Mouse (Mus musculus): ENCODE results near the gene Mrpl44.
A peak's percentile ranks its signal among the peaks of the same experiment; 100 is the strongest.

Gene Mrpl44

DNA sequence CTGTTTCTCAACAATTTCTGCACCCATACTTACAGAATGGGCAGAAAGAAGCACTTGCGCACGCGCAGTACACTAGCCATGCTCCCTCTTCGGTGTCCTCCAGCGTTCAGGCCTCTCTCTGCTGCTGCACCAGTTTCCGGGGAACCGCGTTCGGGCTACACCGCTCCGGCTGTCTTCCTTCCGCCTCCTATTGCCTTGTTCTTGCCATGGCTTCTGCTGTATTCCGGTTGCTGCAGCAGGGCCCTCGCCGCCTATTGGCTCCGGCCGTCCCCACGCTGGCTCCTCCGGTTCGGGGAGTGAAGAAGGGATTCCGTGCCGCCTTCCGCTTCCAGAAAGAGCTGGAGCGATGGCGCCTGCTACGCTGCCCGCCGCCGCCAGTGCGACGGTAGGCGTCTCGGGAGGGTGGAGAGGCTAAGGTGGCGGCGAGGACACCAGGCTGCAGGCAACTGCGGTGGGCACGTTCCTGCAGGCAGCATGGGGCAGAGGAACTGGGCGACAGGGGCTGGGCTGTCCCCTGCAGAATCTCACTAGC is at the start of gene Mrpl44, which contains the start of gene Wdfy1:
TSS of gene Mrpl44 (plus strand) at position 92 of the 532 bp plus-strand sequence.
TSS of gene Wdfy1 (minus strand) at position 217 of the 532 bp plus-strand sequence.
- DNase-seq: peak; percentile 95

DNA sequence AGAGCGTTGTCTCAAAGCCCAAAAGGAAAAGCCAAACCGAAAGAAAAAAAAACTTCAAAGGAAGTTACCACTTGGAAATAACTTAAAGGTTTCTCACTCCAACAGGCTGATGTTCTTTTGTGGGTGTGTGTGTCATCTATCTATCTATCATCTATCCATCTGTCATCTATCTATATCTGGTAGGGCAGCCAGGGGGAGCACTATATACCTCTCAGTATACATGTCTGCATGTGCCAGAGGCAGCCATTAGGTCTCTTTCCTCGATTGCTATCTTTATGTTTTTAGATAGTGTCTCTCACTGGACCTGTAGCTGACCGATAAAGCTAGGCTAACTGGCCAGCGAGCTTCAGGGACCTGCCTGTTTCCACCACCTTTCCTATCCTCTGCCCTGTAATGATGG is 41.0 kb upstream of the Mrpl44 start:
- DNase-seq: no peak

DNA sequence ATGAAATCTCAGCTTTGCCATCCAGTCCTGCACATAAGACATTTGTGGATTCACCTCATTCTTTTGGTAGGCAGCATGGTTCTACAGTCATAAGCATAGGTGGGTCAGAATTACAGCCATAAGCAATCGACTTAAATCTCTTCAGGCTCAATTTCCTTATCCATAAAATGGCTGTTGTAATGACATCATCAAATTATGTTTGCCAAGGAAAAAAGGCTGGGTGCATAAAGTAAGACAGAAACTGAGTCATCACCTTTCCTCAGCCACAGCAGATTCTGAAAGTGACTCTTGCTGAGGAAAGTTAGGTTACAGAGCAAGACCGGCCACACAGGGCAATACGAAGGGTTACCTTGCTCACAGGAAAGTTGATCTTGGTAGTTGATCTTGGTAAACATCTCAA is 39.4 kb upstream of the Mrpl44 start:
- DNase-seq: no peak

DNA sequence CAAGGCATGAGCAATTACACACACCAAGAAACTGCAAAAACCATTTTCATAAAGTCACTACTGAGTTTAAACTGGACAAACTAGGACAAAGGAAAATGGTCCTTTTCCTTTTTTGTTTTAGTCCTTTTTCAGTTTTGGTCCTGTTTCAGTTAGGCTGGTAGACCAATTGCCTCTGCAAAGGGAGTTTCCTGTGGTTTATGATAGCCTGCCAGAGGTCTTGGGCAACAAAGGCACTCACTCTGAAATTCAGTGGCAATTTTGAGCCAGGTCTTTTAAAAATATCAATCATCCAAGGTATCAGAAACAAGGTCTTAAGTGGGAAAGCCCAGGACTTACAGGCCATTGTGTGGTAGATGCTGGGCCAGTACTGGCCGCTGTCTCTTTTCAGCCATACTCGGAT is 36.1 kb upstream of the Mrpl44 start:
- no peak for DNase-seq

DNA sequence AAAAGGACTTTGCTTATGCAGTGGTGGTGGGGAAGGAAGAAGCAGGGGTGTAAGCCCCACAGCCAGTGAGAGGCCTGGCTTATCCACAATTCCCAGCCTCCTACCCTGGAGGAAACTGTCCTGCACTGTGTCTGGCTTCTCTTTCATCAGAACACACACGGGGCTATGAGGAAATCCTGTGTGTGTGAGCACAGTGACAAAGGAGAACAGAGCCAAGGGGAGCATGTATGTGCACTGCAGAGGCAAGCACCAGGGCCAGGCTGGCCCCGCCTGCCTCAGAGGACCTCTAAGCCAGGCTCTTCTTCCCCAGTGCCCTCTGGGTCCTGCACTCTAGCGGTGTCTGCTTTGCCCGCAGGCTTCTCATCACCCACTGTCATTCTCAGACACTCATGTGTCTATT is 34.8 kb upstream of the Mrpl44 start:
- no peak for DNase-seq

DNA sequence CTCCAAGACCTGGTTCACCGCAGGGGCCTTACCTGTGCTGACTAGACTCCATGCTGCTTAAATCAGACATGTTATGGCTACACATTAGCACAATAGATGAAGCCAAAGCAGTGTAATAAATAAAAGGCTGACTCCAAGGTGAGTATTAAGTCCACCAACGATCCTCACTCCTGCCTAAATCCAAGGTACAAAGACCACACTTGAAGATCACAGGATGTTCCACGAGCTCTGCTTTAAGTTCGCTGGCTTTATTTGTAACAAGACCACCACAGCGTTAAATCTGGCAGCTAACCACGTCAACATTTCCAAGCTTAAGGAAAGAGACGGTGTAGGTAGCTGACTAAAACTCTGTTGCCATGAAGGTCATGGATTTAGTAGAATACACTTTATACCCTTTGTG is 32.9 kb upstream of the Mrpl44 start:
- DNase-seq: no peak

DNA sequence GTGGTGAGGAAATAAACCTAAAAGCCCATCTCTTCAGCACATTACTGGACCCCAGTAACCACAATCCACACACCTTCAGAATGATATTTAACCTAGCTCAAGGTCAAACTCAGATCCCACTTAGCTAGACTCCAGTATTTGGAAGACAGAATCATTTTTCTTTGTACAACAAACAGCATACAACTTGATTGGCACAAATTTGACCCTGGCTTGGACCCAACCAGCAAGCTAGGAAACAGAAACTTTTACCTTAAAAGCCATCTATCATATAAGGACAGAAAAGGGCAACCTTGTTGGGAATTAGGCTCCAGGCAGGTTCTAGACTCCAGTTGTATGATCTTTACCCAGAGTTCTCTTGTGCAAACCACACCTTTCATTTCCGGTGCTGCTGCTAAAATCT is 32.4 kb upstream of the Mrpl44 start:
- no peak for DNase-seq

DNA sequence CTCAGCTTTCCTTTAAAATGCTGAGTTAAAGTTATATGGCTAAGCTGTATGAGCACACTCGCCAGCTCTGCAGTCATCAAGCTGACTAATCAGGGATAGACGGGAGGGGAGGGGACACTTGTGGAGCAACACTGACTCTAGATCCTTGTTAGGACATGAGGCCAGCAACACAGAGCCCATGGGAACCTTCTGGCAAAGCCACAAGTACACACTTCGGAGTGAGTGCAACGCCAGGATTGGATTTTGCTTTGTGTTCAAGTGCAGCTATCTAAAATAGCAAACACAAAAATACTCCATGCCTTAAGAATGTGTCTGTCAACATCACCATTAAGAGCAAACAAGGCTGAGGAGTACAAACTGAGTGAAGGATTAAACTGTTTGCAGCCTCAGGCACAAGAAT is 29.8 kb upstream of the Mrpl44 start:
- DNase-seq: no peak

DNA sequence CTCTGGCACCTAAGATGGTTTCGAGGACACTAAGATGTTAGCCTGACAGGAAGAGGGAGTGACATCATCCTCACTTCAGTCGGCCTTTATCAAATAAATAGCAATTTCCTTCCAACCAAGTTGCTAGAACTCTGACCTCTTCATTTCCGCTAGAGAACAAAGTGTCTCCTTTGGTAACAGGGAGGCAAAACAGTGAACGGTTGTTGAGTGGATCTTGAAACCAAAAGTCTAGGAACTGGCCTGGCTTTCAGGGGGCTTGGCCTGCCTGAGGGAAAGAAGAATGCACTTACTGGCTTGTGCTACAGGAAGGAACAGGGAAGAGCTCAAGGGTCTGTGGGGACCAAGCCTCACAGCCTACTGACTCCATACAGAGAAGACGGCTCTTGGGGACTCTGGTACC is 24.6 kb upstream of the Mrpl44 start:
- no peak for DNase-seq

DNA sequence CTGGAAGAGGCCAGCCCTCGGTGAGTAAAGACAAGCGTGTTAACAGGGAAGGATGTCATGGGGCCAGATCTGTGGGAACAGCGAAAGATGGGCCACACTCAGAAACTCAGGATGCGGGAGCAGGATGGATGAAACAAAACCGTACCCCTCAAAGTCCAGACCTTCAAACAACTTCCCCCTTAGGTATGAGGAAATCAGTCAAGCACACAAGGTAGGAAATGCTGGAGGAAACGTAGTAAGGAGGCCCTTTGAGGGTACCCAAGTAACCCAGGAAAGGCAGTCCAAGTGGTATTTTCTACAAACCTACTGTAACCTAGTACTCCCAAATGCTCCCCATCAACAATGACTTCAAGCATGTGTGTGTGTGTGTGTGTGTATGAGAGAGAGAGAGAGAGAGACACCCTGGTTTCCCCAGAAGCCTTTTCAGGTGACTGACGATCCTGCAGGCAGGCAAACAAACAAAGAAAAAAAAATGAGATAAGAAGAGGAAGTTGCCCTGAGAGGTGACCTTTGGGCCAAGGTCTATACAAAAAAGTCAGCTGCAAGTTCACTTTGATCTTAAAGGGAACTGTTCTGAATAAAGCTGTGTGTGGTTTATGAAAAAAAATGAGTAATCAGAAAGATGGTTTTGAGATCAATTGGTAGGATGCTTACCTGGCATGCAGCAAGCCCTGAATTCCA is 23.7 kb upstream of the Mrpl44 start:
- DNase-seq: no peak

DNA sequence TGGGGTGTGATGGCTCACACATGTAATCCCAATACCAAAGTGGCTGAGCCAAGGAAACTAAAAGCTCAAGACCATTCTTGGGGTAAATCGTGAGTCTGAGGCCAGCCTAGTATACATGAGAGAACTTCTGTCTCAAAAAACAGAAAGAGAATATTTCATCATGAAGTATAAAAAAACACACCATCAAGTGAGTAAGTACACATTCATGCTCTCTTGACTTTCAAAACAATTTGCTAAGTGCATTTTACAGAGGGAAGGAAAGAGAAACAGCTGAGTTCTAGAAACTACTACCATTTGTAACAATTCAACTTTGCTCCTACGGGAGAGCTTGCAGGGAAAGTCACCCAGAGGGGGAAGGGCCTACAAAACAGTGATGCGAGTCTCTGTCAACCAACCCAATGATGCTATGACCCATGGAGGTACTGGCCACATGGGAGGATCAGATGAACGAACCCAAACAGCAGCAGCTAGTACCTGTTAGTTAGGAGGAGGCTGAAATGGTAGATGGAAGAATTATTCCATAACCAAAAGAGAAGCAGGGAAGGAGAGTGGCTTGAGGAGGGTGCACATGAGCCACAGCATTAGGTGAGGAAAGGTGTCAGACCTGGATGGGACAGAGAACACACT is 23.0 kb upstream of the Mrpl44 start:
- no peak for DNase-seq

DNA sequence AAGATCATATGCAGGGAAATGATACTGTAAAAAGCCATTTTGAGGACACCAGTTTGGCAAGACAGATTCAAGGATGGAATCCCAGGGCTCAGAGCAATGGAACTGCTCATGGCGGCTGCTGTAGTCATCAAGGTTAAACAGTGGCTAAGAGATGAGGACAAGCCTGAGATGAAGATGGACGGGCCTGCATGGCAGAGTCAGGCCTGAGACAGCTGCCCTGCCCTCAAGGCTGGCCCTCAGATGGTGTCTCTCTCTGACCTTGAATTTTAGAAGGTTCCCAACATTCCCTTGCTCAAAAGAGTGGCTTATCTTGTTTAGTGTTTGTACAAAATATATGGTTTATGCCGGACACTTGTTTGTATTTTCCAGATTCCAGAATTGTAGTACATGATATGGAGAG is 22.4 kb upstream of the Mrpl44 start:
- no peak for DNase-seq

DNA sequence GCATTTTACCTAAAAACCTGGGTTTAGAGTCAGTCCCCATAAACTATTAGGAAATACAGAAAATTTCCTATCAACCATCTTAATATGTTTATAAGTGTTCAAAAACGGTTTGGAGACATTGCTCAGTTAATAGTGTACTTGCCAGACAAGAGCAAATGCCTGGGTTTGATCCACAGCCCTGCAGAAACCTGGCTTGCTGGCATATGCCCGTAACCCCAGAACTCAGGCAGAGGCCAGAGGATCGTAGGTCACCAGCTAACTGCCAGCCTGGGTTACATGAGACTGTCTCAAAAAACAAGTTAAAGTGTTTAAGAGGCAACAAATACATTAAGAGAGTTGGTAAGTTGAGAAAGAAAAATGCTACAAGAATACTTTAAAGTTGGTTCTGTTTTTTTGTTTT is 20.9 kb upstream of the Mrpl44 start:
- DNase-seq: no peak

DNA sequence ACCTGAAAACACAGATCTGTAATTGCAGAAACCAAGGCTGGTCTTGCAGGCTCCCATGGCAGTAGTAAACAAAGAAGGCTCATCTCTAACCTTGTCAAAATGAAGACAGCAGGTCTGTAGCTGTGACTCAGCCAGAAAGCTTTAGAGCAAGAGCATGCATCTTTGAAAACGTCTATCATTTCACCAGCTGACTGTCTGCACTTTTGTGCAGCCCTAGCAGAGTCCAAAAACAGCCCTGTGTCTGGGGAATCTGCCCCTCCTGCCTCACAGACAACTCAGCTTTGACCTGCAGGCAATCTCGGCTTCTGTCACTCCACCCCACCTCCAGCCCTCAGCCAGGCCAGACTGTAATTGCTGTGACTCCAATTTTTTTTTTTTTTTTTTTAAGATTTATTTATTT is 20.4 kb upstream of the Mrpl44 start:
- DNase-seq: no peak

DNA sequence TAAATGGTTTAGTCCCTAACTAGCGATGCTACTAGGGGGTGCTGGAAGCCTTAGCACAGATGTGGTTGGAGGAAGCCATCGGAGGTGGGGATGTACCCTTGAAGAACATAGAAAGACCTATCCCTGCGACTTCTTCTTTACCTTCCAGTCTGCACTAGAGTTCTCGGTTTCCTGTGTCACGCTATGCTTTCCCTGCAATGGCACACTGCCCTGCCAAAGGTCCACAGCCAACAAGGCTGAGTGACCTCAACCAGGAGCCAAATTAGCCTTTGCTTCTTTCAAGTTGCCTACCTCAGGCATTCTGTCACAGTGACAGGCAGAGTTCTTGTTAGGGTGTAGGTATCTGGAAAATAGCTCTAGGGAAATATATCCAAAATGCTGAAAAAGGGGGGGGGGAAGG is 19.4 kb upstream of the Mrpl44 start:
- DNase-seq: no peak

DNA sequence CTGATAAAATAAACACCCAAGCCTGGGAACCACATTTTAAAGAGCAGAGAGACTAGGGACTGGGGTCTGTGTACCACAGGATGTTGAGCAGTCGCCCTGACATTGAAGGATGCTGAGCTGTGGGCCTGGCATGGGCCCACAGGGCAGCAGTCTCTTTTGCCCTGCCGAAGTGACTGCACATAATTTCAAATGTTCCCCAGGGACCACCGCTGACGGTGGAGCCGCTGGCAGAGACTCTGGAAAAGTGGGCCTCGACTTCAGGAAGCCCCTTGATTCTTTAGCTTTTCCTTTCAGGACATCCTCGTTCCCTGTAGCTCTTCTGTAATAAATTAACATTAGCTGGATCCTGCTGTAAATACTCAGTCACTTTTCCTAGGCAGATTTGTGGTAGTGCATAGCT is 18.7 kb upstream of the Mrpl44 start:
- DNase-seq: no peak

DNA sequence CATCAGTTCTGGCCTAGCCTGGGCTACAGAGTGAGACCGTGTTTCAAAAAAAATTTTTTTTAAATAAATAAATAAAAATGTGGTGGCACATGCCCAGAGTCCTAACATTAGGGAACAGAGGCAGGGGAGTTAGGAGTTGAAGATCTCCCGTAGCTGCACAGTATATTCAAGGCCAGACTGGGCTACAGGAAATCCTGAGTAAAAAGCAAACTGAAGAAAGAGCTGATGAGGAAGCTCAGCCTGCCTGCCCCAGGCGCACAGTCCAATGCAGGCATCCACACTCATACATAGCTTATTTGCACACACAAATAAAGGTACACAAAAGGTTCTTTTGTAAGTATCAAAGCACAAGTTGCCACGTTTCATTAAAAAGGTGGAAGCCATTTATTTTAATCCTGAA is 18.2 kb upstream of the Mrpl44 start:
- DNase-seq: no peak

DNA sequence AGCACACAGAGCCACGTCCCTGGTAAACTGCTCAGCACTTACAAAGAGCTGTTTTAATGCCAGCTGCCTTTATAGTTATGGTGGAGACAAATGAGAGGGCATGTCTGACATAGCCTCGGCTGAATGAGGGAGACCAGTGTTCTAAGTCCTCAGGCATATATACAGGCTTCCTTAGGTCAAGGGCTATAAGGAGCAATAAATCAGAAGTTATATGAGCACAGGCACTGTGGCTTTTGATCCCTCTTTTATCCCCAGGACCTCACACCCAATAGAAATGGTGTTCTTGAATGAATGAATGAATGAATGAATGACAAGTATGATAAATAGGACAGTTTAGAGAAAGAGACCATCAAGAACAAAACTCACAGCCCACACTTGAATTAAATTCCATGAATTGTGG is 16.8 kb upstream of the Mrpl44 start:
- no peak for DNase-seq

DNA sequence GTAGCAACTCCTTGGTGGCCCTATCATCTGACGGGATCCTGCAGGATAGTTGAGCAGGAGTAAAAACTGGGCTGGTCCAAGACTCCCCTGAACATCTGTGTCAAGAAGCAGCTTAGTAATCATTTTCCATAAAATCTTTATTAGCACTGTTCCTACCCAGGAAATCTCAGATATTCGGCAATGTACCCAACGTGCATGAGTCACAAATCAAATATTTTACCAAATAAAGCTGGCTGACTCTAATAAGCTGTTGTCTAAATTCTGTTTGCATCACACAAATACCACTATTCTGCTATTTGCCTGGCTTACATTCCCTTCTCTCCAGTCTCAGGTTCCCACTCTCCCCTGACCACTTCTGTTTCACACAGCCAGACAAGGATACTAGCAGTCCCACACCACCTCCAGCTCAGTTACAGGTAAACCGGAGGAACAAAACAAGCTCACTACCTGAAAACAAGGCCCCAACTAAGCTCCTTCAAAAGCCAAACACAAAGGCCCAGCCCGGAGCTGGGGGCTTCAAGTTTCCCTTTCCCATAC is 16.3 kb upstream of the Mrpl44 start:
- DNase-seq: no peak

DNA sequence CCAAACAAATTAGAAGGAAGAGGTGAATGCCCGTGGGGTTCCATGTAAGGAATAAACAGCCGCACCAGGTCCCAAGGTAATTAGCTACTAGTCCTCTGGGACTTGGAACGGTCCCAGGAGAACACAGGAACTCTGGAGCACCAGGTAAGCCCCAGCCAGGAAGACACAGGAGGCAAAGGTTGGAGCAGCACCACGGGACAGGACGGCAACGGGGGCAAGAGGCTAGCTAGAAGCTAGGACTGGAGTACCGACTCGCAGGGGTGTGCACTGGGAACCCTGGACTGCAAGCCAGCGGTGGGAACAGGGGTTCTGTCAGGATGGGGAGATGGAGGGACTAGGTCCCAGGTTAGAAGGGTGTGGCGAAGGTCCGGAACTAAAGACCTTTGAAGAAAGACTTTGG is 15.2 kb upstream of the Mrpl44 start:
- DNase-seq: peak; percentile 11

DNA sequence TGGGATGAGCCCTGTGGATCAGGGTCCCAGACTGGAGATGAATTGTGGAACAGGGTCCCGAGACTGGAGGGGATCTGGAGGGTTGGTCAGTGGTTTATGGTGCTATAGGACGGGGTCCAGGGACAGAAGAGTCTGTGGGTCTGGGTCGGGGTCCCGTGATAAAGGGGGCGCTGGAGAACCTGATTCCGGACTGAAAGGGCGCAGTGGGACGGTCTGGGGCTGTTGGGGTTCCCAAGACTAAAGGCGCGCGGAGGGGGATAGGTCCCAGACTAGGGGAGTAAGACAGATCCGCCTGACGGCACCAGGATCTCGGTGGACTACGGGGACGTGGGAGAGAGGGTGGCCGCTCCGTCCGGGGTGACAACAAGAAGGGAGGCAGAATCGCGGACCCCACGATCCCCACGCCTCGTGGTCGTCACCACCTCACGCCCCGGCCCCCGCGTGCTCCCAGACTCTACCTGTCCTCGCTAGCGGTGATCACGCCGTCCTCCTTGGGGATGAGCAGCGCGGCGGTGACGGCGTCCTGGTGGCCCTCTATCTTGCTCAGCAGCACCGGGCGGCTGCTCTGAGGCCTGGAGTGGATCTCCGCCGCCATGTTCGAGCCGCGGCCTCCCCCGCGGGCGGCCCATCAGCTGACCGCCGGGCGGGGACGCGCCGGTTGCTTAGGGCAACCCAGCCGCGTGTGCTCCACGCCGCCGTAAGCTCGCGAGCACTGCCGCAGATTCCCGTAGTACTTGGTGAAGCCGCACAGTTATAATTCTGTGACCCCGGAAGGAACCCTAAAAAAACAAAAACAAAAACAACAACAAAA is 14.5 kb upstream of the Mrpl44 start:
- peak; percentile 96 for DNase-seq

DNA sequence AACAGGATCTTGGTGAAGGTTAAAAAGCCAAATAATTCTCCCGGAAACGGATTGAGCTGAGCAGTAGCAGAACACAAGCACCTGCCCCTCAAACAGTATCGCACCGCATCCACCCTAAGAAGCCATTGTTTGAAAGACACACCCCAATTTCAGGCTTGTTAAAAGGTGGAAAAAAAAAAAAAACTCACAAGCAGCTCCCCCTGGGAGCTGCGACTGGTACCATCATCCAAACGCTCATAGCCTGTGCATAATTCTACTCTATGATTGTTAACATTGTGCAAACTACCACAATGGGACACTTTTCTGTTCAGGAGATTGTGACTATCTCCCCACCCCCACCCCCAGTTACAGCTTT is 13.9 kb upstream of the Mrpl44 start:
- DNase-seq: no peak

Measured in embryo, embryonic 11 days (tissue).